Mouse (Mus musculus) heart, postnatal 0 days (tissue): ENCODE measurements around the gene Pheta2.

Experiments used
- CTCF ChIP-seq: IDR thresholded peaks from 2 replicates; pipeline ENCODE4 v1.5.1; 2016; ENCODE audit warnings: antibody characterized with exemption, control low read depth, low read depth
- EP300 ChIP-seq: IDR thresholded peaks from 2 replicates; pipeline ENCODE4 v1.6.1; 2016; ENCODE audit warnings: antibody characterized with exemption, low read depth

- TF ChIP-seq CTCF (no peak), EP300 (no peak)
These were observed 16.5 kb upstream of the Pheta2 start for GRCm38 (mm10) chr15:82322195-82322594.
